Mouse (Mus musculus): Measurements from ENCODE around the gene Gm19345. TPM values are rescaled to one million over a fixed set of nuclear protein-coding genes. Genes with fewer than 3 reads are reported as not detected.

The Gm19345 gene
- polyA plus RNA-seq, 1 experiment from 2014 or later: 22.9 TPM

GRCm38 (mm10) chr7:19816224-19816771 is 35.5 kb upstream of the Gm19345 start:
- Histone ChIP-seq H3K27ac (ENCODE audit: low read depth, low read length) (no peak overlapping the region; the same call in 1 of the 2 replicates), H3K36me3 (ENCODE audit: control insufficient read depth, insufficient read depth, low read length) (no peaks in the 10 kb centered on the region), H3K9ac (ENCODE audit: low read depth, low read length) (peak overlapping the region; percentile 59), H3K27me3 (replicated peaks; ENCODE audit: control insufficient read depth, insufficient read depth, low read length) (peaks cover 32% of the 10 kb centered on the region), H3K9me3 (ENCODE audit: control insufficient read depth, low read length) (no peaks in the 10 kb centered on the region; the same call in 1 of the 2 replicates), H3K4me2 (ENCODE audit: low read length) (peak overlapping the region; percentile 76), H3K4me1 (ENCODE audit: control insufficient read depth, insufficient read depth, low read depth, low read length) (peaks cover 18% of the 10 kb centered on the region), H3K4me3 (ENCODE audit: low read length) (peak overlapping the region; percentile 48)
- under 1% methylated on average over 28 of the region's 28 CpGs for WGBS
- ATAC-seq: peak; percentile 51

DNA sequence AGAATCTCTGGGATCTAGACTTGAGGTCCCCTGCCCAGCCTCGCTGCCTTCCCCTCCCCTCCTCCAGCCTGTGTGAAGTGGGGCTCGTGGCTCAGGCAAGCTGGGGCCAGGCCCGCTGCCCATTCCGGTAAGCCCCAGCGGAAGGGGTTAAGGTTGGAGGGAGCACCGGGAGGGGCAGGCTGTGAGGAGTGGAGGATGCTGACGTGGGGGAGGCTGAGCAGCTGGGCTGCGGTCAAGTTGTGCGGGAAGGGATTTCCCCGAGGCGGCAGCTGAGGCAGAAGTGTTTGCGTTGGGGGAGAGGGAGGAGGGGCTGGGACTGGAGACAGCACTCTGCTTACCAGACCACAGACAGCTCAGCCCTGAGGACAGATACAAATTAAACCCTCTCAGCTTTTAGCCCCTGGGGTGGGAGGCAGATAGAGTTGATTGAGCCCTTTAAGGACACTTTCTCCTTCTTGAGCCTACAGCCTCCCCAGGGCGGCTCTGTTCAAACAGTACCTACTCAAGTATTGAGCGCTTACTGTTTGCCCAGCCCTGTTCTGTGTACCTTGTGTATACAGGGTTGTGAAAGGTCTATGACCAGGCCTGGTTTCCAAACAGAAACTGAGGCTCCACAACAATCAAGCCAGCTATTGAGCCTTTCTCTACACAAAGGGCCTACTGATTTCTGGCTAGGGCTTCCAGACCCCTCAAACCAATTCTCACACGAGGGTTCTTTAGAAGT is 34.3 kb upstream of the Gm19345 start:
- ATAC-seq: peak; percentile 18; the same call in 1 of the 2 replicates
- Histone ChIP-seq H3K4me1 (ENCODE audit: control insufficient read depth, insufficient read depth, low read depth, low read length) (peaks cover 21% of the 10 kb centered on the region), H3K4me2 (ENCODE audit: low read length) (peak overlapping the region; percentile 76), H3K9ac (ENCODE audit: low read depth, low read length) (no peak overlapping the region), H3K9me3 (ENCODE audit: control insufficient read depth, low read length) (no peaks in the 10 kb centered on the region; the same call in 1 of the 2 replicates), H3K4me3 (ENCODE audit: low read length) (no peak overlapping the region), H3K27ac (ENCODE audit: low read depth, low read length) (no peak overlapping the region), H3K27me3 (replicated peaks; ENCODE audit: control insufficient read depth, insufficient read depth, low read length) (peaks cover 34% of the 10 kb centered on the region), H3K36me3 (ENCODE audit: control insufficient read depth, insufficient read depth, low read length) (no peaks in the 10 kb centered on the region)
- 9% methylated on average over 15 of the region's 15 CpGs for WGBS

DNA sequence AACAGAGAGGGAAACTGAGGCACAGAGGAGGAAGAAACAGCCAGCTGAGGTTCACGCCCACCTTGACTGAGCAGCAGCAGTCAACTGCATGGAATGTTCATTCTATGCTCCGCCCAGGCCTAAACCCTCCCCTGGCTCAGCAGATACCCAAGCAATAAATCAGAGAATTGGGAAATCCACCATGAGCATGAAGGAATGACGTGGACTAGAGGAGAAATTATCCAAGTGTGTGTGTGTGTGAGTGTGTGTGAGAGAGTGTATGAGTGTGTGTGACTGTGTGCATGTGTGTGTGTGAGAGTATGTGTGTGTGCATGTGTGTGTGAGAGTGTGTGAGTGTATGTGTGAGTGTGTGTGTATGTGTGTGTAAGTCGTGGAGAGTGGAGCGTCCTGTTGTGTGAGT is 33.4 kb upstream of the Gm19345 start:
- H3K9ac ChIP-seq (ENCODE audit: low read depth, low read length): no peak overlapping the region
- H3K36me3 ChIP-seq (ENCODE audit: control insufficient read depth, insufficient read depth, low read length): no peaks in the 10 kb centered on the region
- no peak overlapping the region for H3K27ac ChIP-seq (ENCODE audit: low read depth, low read length)
- H3K4me3 ChIP-seq (ENCODE audit: low read length): no peak overlapping the region
- peaks cover 37% of the 10 kb centered on the region for H3K27me3 ChIP-seq (replicated peaks; ENCODE audit: control insufficient read depth, insufficient read depth, low read length)
- 83% methylated on average over 5 of the region's 5 CpGs for WGBS
- H3K4me1 ChIP-seq (ENCODE audit: control insufficient read depth, insufficient read depth, low read depth, low read length): peaks cover 22% of the 10 kb centered on the region
- no peak overlapping the region for H3K4me2 ChIP-seq (ENCODE audit: low read length)
- H3K9me3 ChIP-seq (ENCODE audit: control insufficient read depth, low read length): no peaks in the 10 kb centered on the region; the same call in 1 of the 2 replicates
- no peak for ATAC-seq

- Histone ChIP-seq H3K9ac (ENCODE audit: low read depth, low read length) (no peak overlapping the region), H3K27ac (ENCODE audit: low read depth, low read length) (no peak overlapping the region), H3K4me3 (ENCODE audit: low read length) (no peak overlapping the region), H3K4me1 (ENCODE audit: control insufficient read depth, insufficient read depth, low read depth, low read length) (peaks cover 22% of the 10 kb centered on the region), H3K4me2 (ENCODE audit: low read length) (no peak overlapping the region), H3K36me3 (ENCODE audit: control insufficient read depth, insufficient read depth, low read length) (no peaks in the 10 kb centered on the region), H3K9me3 (ENCODE audit: control insufficient read depth, low read length) (no peaks in the 10 kb centered on the region; the same call in 1 of the 2 replicates), H3K27me3 (replicated peaks; ENCODE audit: control insufficient read depth, insufficient read depth, low read length) (peaks cover 39% of the 10 kb centered on the region)
- 91% methylated on average over 7 of the region's 7 CpGs for WGBS
- ATAC-seq: no peak
Observed at GRCm38 (mm10) chr7:19818875-19819274, 32.9 kb upstream of the Gm19345 start.

DNA sequence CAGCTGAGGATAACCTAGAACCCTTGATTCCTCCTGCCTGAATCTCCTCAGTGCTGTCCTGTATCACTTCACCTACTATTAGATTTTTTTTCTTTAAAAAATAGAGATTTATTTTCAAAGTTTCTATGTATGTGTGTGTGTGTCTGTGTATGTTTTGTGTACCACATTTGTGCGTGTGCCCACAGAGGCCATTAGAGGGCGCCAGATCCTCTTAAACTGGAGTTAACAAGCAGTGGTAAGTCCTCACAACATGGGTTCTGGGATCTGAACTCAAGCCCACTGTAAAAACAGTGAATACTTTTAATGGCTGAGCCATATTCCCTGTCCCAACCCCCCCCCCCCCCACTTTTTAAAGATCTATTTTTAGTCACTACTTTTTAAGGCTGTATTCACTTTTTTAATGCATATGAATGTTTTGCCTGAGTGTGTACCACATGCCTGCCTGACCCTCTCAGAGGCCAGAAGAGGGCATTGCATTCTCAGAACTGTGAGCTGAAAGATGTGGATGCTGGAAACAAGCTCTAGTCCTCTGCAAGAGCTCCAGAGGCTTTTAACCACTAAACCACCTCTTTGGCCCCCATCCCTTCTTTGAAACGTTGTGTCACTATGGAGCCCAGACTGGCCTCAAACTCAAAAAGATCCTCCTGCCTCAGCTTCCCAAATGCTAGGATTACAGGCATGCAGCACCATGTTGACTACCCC is 31.3 kb upstream of the Gm19345 start:
- H3K4me1 ChIP-seq (ENCODE audit: control insufficient read depth, insufficient read depth, low read depth, low read length): peaks cover 22% of the 10 kb centered on the region
- H3K27me3 ChIP-seq (replicated peaks; ENCODE audit: control insufficient read depth, insufficient read depth, low read length): peaks cover 48% of the 10 kb centered on the region
- ATAC-seq: no peak
- no peak overlapping the region for H3K9ac ChIP-seq (ENCODE audit: low read depth, low read length)
- WGBS: 70% methylated on average over 3 of the region's 3 CpGs
- H3K27ac ChIP-seq (ENCODE audit: low read depth, low read length): no peak overlapping the region
- H3K4me3 ChIP-seq (ENCODE audit: low read length): no peak overlapping the region
- H3K9me3 ChIP-seq (ENCODE audit: control insufficient read depth, low read length): no peaks in the 10 kb centered on the region; the same call in 1 of the 2 replicates
- H3K36me3 ChIP-seq (ENCODE audit: control insufficient read depth, insufficient read depth, low read length): no peaks in the 10 kb centered on the region
- H3K4me2 ChIP-seq (ENCODE audit: low read length): no peak overlapping the region

GRCm38 (mm10) chr7:19821633-19822032 is 30.2 kb upstream of the Gm19345 start:
- 61% methylated on average over 7 of the region's 7 CpGs for WGBS
- no peak overlapping the region for H3K27ac ChIP-seq (ENCODE audit: low read depth, low read length)

GRCm38 (mm10) chr7:19822193-19822592 is 29.6 kb upstream of the Gm19345 start:
- peak overlapping the region; percentile 60 for H3K4me2 ChIP-seq (ENCODE audit: low read length)
- H3K4me3 ChIP-seq (ENCODE audit: low read length): peak overlapping the region; percentile 36
- peaks cover 8% of the 10 kb centered on the region for H3K4me1 ChIP-seq (ENCODE audit: control insufficient read depth, insufficient read depth, low read depth, low read length)
- peaks cover 44% of the 10 kb centered on the region for H3K27me3 ChIP-seq (replicated peaks; ENCODE audit: control insufficient read depth, insufficient read depth, low read length)
- no peaks in the 10 kb centered on the region; the same call in 1 of the 2 replicates for H3K9me3 ChIP-seq (ENCODE audit: control insufficient read depth, low read length)
- ATAC-seq: no peak
- no peak overlapping the region for H3K27ac ChIP-seq (ENCODE audit: low read depth, low read length)
- WGBS: 9% methylated on average over 13 of the region's 20 CpGs
- H3K9ac ChIP-seq (ENCODE audit: low read depth, low read length): peak overlapping the region; percentile 55
- H3K36me3 ChIP-seq (ENCODE audit: control insufficient read depth, insufficient read depth, low read length): no peaks in the 10 kb centered on the region

More at GRCm38 (mm10) chr7:19821633-19822032, 30.2 kb upstream of the Gm19345 start:
- Histone ChIP-seq H3K36me3 (ENCODE audit: control insufficient read depth, insufficient read depth, low read length) (no peaks in the 10 kb centered on the region), H3K9ac (ENCODE audit: low read depth, low read length) (no peak overlapping the region), H3K4me3 (ENCODE audit: low read length) (no peak overlapping the region), H3K4me1 (ENCODE audit: control insufficient read depth, insufficient read depth, low read depth, low read length) (peaks cover 12% of the 10 kb centered on the region), H3K27me3 (replicated peaks; ENCODE audit: control insufficient read depth, insufficient read depth, low read length) (peaks cover 48% of the 10 kb centered on the region), H3K4me2 (ENCODE audit: low read length) (no peak overlapping the region), H3K9me3 (ENCODE audit: control insufficient read depth, low read length) (no peaks in the 10 kb centered on the region; the same call in 1 of the 2 replicates)
- no peak for ATAC-seq

DNA sequence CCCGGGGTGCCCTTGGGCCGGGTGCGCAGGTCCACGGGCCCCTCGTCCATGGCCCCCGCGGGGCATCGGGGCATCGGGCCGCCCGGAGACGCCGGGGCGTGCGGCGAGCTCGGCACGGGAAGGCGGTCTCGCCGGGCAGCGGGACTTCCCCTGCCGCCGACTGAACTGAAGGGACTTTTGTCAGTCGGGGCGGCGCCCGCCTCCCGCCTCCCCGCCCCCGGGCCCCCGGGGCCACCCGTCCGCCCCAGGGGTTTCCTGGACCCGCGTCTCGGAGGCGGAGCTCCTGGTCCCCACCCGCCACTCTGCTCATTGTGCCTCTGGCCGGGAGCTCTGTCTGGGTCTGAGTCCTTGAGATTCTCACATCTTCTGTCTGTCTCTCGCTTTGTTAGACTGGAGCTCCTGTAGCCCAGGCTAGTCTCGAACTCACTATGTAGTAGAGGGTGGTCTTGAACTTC is 29.2 kb upstream of the Gm19345 start, which contains the start of gene Bcl3:
Gene Bcl3 (minus strand): TSS at position 167 of the 455 bp plus-strand sequence.
- H3K27ac ChIP-seq (ENCODE audit: low read depth, low read length): no peak within 1 kb of the TSS
- peak within 1 kb of the TSS; percentile 36 for H3K4me3 ChIP-seq (ENCODE audit: low read length)
- peak within 1 kb of the TSS; percentile 55 for H3K9ac ChIP-seq (ENCODE audit: low read depth, low read length)
- peak within 1 kb of the TSS; percentile 60 for H3K4me2 ChIP-seq (ENCODE audit: low read length)
- H3K27me3 ChIP-seq (replicated peaks; ENCODE audit: control insufficient read depth, insufficient read depth, low read length): peaks cover 42% of the 10 kb centered on the region
- no peaks in the 10 kb centered on the region; the same call in 1 of the 2 replicates for H3K9me3 ChIP-seq (ENCODE audit: control insufficient read depth, low read length)
- WGBS: 2% methylated on average over 30 of the region's 42 CpGs
- no peaks in the 10 kb centered on the region for H3K36me3 ChIP-seq (ENCODE audit: control insufficient read depth, insufficient read depth, low read length)
- peaks cover 6% of the 10 kb centered on the region for H3K4me1 ChIP-seq (ENCODE audit: control insufficient read depth, insufficient read depth, low read depth, low read length)
- no peak for ATAC-seq
